Mouse (Mus musculus) forebrain, embryonic 13.5 days (tissue): ENCODE results near the gene Gm21762. TPM values are rescaled to one million over a fixed set of nuclear protein-coding genes. Genes with fewer than 3 reads are reported as not detected.
"Not testable (repeated sequence)": the region's sequence is repeated elsewhere in the genome, so short reads cannot be mapped to it uniquely, and the experiment has no call there.

Experiments
- ATAC-seq: fragments of 200-750 bp; cut with Nextera tagmentation; 2 replicates; pipeline ENCODE4 v1.8.0; 2017
- H3K27ac ChIP-seq: fragments of 300-500 bp; sonication (generic); 2 replicates; pipeline ENCODE4 v1.5.1; 2015; ENCODE audit warnings: inconsistent platforms, mild to moderate bottlenecking, moderate library complexity
- H3K27me3 ChIP-seq: fragments of 300-500 bp; sonication (generic); 2 replicates; pipeline ENCODE4 v1.6.1; 2015; ENCODE audit warnings: mild to moderate bottlenecking, inconsistent platforms
- H3K36me3 ChIP-seq: fragments of 300-500 bp; sonication (generic); 2 replicates; pipeline ENCODE4 v1.6.1; 2015; ENCODE audit warnings: mild to moderate bottlenecking, inconsistent platforms; ENCODE audit not compliant: poor library complexity, severe bottlenecking
- H3K4me1 ChIP-seq: fragments of 300-500 bp; sonication (generic); 2 replicates; pipeline ENCODE4 v1.6.1; 2015; ENCODE audit warnings: inconsistent platforms
- H3K4me2 ChIP-seq: fragments of 300-500 bp; sonication (generic); 2 replicates; pipeline ENCODE4 v1.6.1; 2015; ENCODE audit warnings: inconsistent platforms, mild to moderate bottlenecking, moderate library complexity
- H3K4me3 ChIP-seq: fragments of 300-500 bp; sonication (generic); 2 replicates; pipeline ENCODE4 v1.5.1; 2015; ENCODE audit warnings: mild to moderate bottlenecking, inconsistent platforms
- H3K9ac ChIP-seq: fragments of 300-500 bp; sonication (generic); 2 replicates; pipeline ENCODE4 v1.6.1; 2015; ENCODE audit warnings: mild to moderate bottlenecking, inconsistent platforms
- H3K9me3 ChIP-seq: fragments of 300-500 bp; sonication (generic); replicated peaks from 2 replicates; pipeline ENCODE4 v1.6.1; 2016; ENCODE audit warnings: inconsistent platforms
- WGBS: fragments of 180-500 bp; shearing (Covaris S2); methylation state at CpG from one replicate; pipeline ENCODE4 v1.1.7; 2015; 5-methylcytosine and 5-hydroxymethylcytosine counted together
- polyA plus RNA-seq: library from polyadenylated mRNA; unstranded; fragments of >200 nt; fragmentation: Nextera tagmentation; extraction: Ambion mirVana; gene quantifications from 2 replicates; pipeline ENCODE4 v1.2.1, GENCODE M21; 2015

The Gm21762 gene
- polyA plus RNA-seq, 1 experiment from 2014 or later: not detected

GRCm38 (mm10) chr13:120172133-120172532 is 43.6 kb downstream of the Gm21762 start, which contains the start of gene Gm21818:
TSS of gene Gm21818 (plus strand) at chr13:120172433.
- not testable (repeated sequence) for H3K9me3 ChIP-seq, H3K27me3 ChIP-seq, H3K4me1 ChIP-seq, H3K9ac ChIP-seq, H3K4me3 ChIP-seq, ATAC-seq, H3K36me3 ChIP-seq, H3K27ac ChIP-seq, H3K4me2 ChIP-seq
- WGBS: 66% methylated on average over 4 of the region's 4 CpGs

- not testable (repeated sequence) for H3K4me3 ChIP-seq, H3K9ac ChIP-seq, H3K36me3 ChIP-seq, ATAC-seq, H3K9me3 ChIP-seq, H3K4me1 ChIP-seq, H3K27me3 ChIP-seq, H3K27ac ChIP-seq, H3K4me2 ChIP-seq
- WGBS: 52% methylated on average over 5 of the region's 5 CpGs
Measured at GRCm38 (mm10) chr13:120168301-120168700, 47.4 kb downstream of the Gm21762 start.

Other genes with a start within 250 kb of the Gm21762 start
- not detected in 2 replicates for gene Gm36079, start 188.9 kb downstream of the Gm21762 start, polyA plus RNA-seq
- gene Gm21188, start 163.8 kb downstream of the Gm21762 start, polyA plus RNA-seq: not detected in 2 replicates
- gene Gm20767, start 75.7 kb downstream of the Gm21762 start, polyA plus RNA-seq: not detected in 2 replicates
- gene Gm21818, start 43.5 kb downstream of the Gm21762 start, polyA plus RNA-seq: not detected in 2 replicates
- gene Gm21731, start 23.2 kb upstream of the Gm21762 start, polyA plus RNA-seq: not detected in 2 replicates
- gene AF067061, start 47.2 kb upstream of the Gm21762 start, polyA plus RNA-seq: not detected in 2 replicates
- gene BC147527, start 84.4 kb upstream of the Gm21762 start, polyA plus RNA-seq: not detected in 2 replicates
- gene Tcstv3, start 100.9 kb upstream of the Gm21762 start, polyA plus RNA-seq: not detected in 2 replicates